Mouse (Mus musculus) CH12.LX (cell line): ENCODE measurements around the gene Tapt1. TPM values are rescaled to one million over a fixed set of nuclear protein-coding genes. Genes with fewer than 3 reads are reported as not detected.

Source experiments
- DNase-seq: peaks from one replicate; pipeline ENCODE4 v3.0.0-alpha.2; 2013; ENCODE audit errors: extremely low read depth
- H3K27ac ChIP-seq: 2 replicates; pipeline ENCODE4 v1.5.1; 2012; ENCODE audit warnings: low read depth, mild to moderate bottlenecking, control low read depth, moderate library complexity; ENCODE audit not compliant: insufficient read depth
- H3K27me3 ChIP-seq: replicated peaks from 2 replicates; pipeline ENCODE3; 2012; ENCODE audit warnings: inconsistent platforms
- H3K36me3 ChIP-seq, 2 experiments: replicated peaks in 1 of 2; 2 replicates each; pipeline versions ENCODE3 to v1.6.1; 2012; ENCODE audit warnings: inconsistent platforms in 1 of 2, low read length in 1 of 2, mild to moderate bottlenecking in 1 of 2, mixed read lengths in 1 of 2, moderate library complexity in 1 of 2; ENCODE audit not compliant: control insufficient read depth in 1 of 2, insufficient read depth in 1 of 2
- H3K4me1 ChIP-seq, 2 experiments: 2 replicates each; pipeline ENCODE4 v1.6.1; 2012; ENCODE audit warnings: inconsistent platforms in 1 of 2, moderate library complexity in 1 of 2; ENCODE audit not compliant: insufficient read depth in 2 of 2, control insufficient read depth in 1 of 2
- H3K4me2 ChIP-seq: 2 replicates; pipeline ENCODE4 v1.6.1; 2012; ENCODE audit warnings: low read depth, mild to moderate bottlenecking, control low read depth; ENCODE audit not compliant: poor library complexity, insufficient read depth, severe bottlenecking
- H3K4me3 ChIP-seq, 3 experiments: fragments of 150-350 bp in 1 of 3; sonication (generic) in 1 of 3; replicated peaks in 1 of 3; 2 replicates each; pipeline versions ENCODE3 to v1.5.1; 2011 to 2012; ENCODE audit warnings: low read depth in 2 of 3, low read length in 2 of 3, mild to moderate bottlenecking in 2 of 3, moderate library complexity in 2 of 3, control low read depth in 1 of 3, improper control_type of control experiment in 1 of 3, inconsistent platforms in 1 of 3, mixed read lengths in 1 of 3; ENCODE audit not compliant: poor library complexity in 1 of 3
- H3K79me2 ChIP-seq: replicated peaks from 2 replicates; pipeline ENCODE4 v1.6.1; 2012; ENCODE audit warnings: mild to moderate bottlenecking, moderate library complexity; ENCODE audit not compliant: control insufficient read depth, poor library complexity, insufficient read depth, severe bottlenecking; ENCODE audit errors: extremely low read depth
- H3K9ac ChIP-seq: 2 replicates; pipeline ENCODE4 v1.6.1; 2012; ENCODE audit warnings: low read depth, mild to moderate bottlenecking, control low read depth, moderate library complexity; ENCODE audit not compliant: insufficient read depth
- H3K9me3 ChIP-seq: replicated peaks from 2 replicates; pipeline ENCODE3; 2012; ENCODE audit warnings: low read length, inconsistent platforms, mixed read lengths
- CHD1 ChIP-seq: IDR thresholded peaks from 2 replicates; pipeline ENCODE4 v1.6.1; 2012; ENCODE audit warnings: low read depth, low read length, improper control_type of control experiment, inconsistent platforms
- CTCF ChIP-seq, 2 experiments: IDR thresholded peaks in 1 of 2; conservative IDR thresholded peaks in 1 of 2; 2 replicates each; pipeline ENCODE4 v1.5.1; 2011 to 2012; ENCODE audit warnings: low read depth in 2 of 2, low read length in 2 of 2, improper control_type of control experiment in 1 of 2, inconsistent platforms in 1 of 2, mild to moderate bottlenecking in 1 of 2, moderate library complexity in 1 of 2
- ELF1 ChIP-seq: IDR thresholded peaks from 2 replicates; pipeline ENCODE4 v1.6.1; 2014; ENCODE audit warnings: low read depth, mild to moderate bottlenecking, inconsistent platforms, low read length, improper control_type of control experiment
- EP300 ChIP-seq: IDR thresholded peaks from 2 replicates; pipeline ENCODE4 v1.6.1; 2011; ENCODE audit warnings: low read length, improper control_type of control experiment
- ETS1 ChIP-seq: conservative IDR thresholded peaks from 2 replicates; pipeline ENCODE4 v1.6.1; 2012; ENCODE audit warnings: low read depth, mild to moderate bottlenecking, inconsistent platforms, low read length, improper control_type of control experiment, moderate library complexity
- GABPA ChIP-seq: IDR thresholded peaks from 2 replicates; pipeline ENCODE4 v1.6.1; 2012; ENCODE audit warnings: low read depth, low read length, improper control_type of control experiment, inconsistent platforms; ENCODE audit not compliant: insufficient replicate concordance
- IRF4 ChIP-seq: IDR thresholded peaks from 2 replicates; pipeline ENCODE4 v1.6.1; 2014; ENCODE audit warnings: low read depth, mild to moderate bottlenecking, inconsistent platforms, low read length, improper control_type of control experiment
- MAZ ChIP-seq: IDR thresholded peaks from 2 replicates; pipeline ENCODE4 v1.6.1; 2012; ENCODE audit warnings: low read depth, mild to moderate bottlenecking, inconsistent platforms, low read length, improper control_type of control experiment, moderate library complexity
- MEF2A ChIP-seq: IDR thresholded peaks from 2 replicates; pipeline ENCODE4 v1.6.1; 2014; ENCODE audit warnings: low read depth, mild to moderate bottlenecking, inconsistent platforms, low read length, improper control_type of control experiment, borderline replicate concordance
- MXI1 ChIP-seq: IDR thresholded peaks from 2 replicates; pipeline ENCODE4 v1.6.1; 2011; ENCODE audit warnings: mild to moderate bottlenecking, low read depth, low read length, improper control_type of control experiment
- NELFE ChIP-seq: IDR thresholded peaks from 2 replicates; pipeline ENCODE4 v1.6.1; 2011; ENCODE audit warnings: low read depth, low read length, improper control_type of control experiment
- NRF1 ChIP-seq: IDR thresholded peaks from 2 replicates; pipeline ENCODE4 v1.6.1; 2014; ENCODE audit warnings: low read depth, mild to moderate bottlenecking, inconsistent platforms, low read length, improper control_type of control experiment, moderate library complexity
- PAX5 ChIP-seq: IDR thresholded peaks from 2 replicates; pipeline ENCODE4 v1.6.1; 2012; ENCODE audit warnings: low read length, inconsistent platforms, mixed read lengths
- POLR2A ChIP-seq: IDR thresholded peaks from 2 replicates; pipeline ENCODE4 v1.6.1; 2011; ENCODE audit warnings: low read depth, mild to moderate bottlenecking, improper control_type of control experiment, low read length
- POLR2AphosphoS2 ChIP-seq: IDR thresholded peaks from 2 replicates; pipeline ENCODE4 v1.6.1; 2011; ENCODE audit warnings: low read depth, low read length, improper control_type of control experiment
- RAD21 ChIP-seq: IDR thresholded peaks from 2 replicates; pipeline ENCODE4 v1.6.1; 2011; ENCODE audit warnings: low read depth, mild to moderate bottlenecking, low read length, improper control_type of control experiment, moderate library complexity
- RCOR1 ChIP-seq: conservative IDR thresholded peaks from 2 replicates; pipeline ENCODE4 v1.6.1; 2012; ENCODE audit warnings: low read depth, mild to moderate bottlenecking, inconsistent platforms, low read length, improper control_type of control experiment
- SIN3A ChIP-seq: IDR thresholded peaks from 2 replicates; pipeline ENCODE4 v1.6.1; 2012; ENCODE audit warnings: low read length, improper control_type of control experiment, inconsistent platforms
- SMC3 ChIP-seq: IDR thresholded peaks from 2 replicates; pipeline ENCODE4 v1.6.1; 2011; ENCODE audit warnings: low read depth, low read length, improper control_type of control experiment
- TBP ChIP-seq: conservative IDR thresholded peaks from 2 replicates; pipeline ENCODE4 v1.6.1; 2011; ENCODE audit warnings: low read depth, low read length, improper control_type of control experiment
- TCF12 ChIP-seq: IDR thresholded peaks from 2 replicates; pipeline ENCODE4 v1.6.1; 2014; ENCODE audit warnings: low read depth, mild to moderate bottlenecking, inconsistent platforms, low read length, improper control_type of control experiment
- UBTF ChIP-seq: IDR thresholded peaks from 2 replicates; pipeline ENCODE4 v1.6.1; 2012; ENCODE audit warnings: low read depth, mild to moderate bottlenecking, inconsistent platforms, low read length, improper control_type of control experiment, moderate library complexity
- USF1 ChIP-seq: IDR thresholded peaks from 2 replicates; pipeline ENCODE4 v1.6.1; 2014; ENCODE audit warnings: low read depth, mild to moderate bottlenecking, inconsistent platforms, low read length, improper control_type of control experiment
- USF2 ChIP-seq: conservative IDR thresholded peaks from 2 replicates; pipeline ENCODE4 v1.6.1; 2011; ENCODE audit warnings: low read depth, low read length, improper control_type of control experiment
- ZKSCAN1 ChIP-seq: IDR thresholded peaks from 2 replicates; pipeline ENCODE4 v1.6.1; 2012; ENCODE audit warnings: low read depth, inconsistent platforms, low read length, improper control_type of control experiment, borderline replicate concordance
- ZNF384 ChIP-seq: IDR thresholded peaks from 2 replicates; pipeline ENCODE4 v1.6.1; 2012; ENCODE audit warnings: low read depth, low read length, improper control_type of control experiment, inconsistent platforms
- dilution Hi-C: fragments of 300-500 bp; cut with MboI; formaldehyde crosslinking; loops from 2 replicates; pipeline ENCODE4 v1.14.3; 2020; ENCODE audit warnings: low sequenced_read_pairs; ENCODE audit not compliant: extremely low pct_unique_long_range_greater_than_20kb, extremely low pct_ligation_motif_present
- in situ Hi-C: fragments of 300-500 bp; cut with MboI; formaldehyde crosslinking; loops from 3 replicates; pipeline ENCODE4 v1.14.3; 2019; ENCODE audit warnings: low sequenced_read_pairs, low pct_ligation_motif_present, low pct_unique_long_range_greater_than_20kb, mixed read lengths
- polyA plus RNA-seq: library from polyadenylated mRNA; unstranded; fragments of >175 nt; gene quantifications from 2 replicates; pipeline ENCODE4 v1.2.1, GENCODE M21; 2012; ENCODE audit warnings: low read depth; ENCODE audit not compliant: insufficient read length
- total RNA-seq, 2 experiments: library from RNA; depleted of rRNA; stranded (reverse); fragments of 300-350 nt in 1 of 2; fragments of >200 nt in 1 of 2; gene quantifications; 2 replicates each; pipeline ENCODE4 v1.2.3; 2012 to 2014

The Tapt1 gene
- total and polyA plus RNA-seq, 3 experiments: 15.7 to 40.8 (median 33.5) TPM

DNA sequence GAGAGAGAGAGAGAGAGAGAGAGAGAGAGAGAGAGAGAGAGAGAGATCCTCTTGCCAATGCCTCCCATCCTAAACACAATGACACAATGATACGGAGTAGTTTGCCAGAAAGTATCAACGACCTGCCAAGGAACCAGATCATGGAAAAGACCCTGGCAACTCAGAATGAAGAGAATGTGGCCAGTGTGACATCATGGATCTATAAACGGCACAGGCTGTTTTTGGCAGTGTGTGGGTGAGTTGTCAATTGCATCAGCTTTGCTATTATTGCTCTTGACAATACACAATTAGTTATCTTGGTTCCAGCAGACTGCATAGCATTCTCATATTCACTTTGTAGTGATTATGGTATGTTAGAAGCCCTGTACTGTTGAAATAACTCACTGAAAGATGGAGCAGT lies 33.3 kb upstream of the Tapt1 start:
- Histone ChIP-seq H3K9me3 (no peaks in the 10 kb centered on the region), H3K36me3 (no peaks in the 10 kb centered on the region), H3K4me3 (no peak overlapping the region), H3K9ac (no peak overlapping the region), H3K4me1 (peaks cover 3 to 16% of the 10 kb centered on the region in 2 experiments; a peak in 3 of 4 replicates), H3K79me2 (no peaks in the 10 kb centered on the region), H3K27ac (no peak overlapping the region; the same call in 1 of the 2 replicates), H3K4me2 (no peak overlapping the region), H3K27me3 (no peaks in the 10 kb centered on the region)
- in situ Hi-C loops: loop anchor here (5.0 to 10.0 kb wide), 3 partner anchors 37 to 205 kb away; no protein-coding TSS in a partner anchor
- TF ChIP-seq PAX5 (no peak), MAZ (no peak), NRF1 (no peak), UBTF (no peak), MEF2A (peak; percentile 73; the same call in 1 of the 2 replicates), NELFE (no peak), USF1 (no peak)
- dilution Hi-C loops: no loop called here
- peak; percentile 30 for DNase-seq

DNA sequence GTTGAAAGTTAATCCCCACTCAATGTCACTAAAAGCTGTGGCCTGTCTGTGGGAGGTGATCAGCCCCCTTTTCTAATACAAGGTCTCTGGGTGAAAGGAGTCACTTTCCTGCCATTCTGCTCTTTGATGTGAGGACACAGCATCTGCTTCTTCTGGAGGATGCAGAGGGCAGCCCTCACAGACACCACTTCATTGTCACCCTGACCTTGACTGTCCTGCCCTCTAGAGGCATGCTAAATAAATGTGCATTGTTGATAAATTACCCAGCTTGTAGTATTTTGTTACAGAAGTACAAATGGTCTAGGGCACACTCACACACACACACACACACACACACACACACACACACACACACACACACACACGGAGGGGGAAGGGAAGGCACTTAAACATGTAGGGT lies 31.7 kb upstream of the Tapt1 start:
- DNase-seq: peak; percentile 46
- dilution Hi-C loops (no loop called here), in situ Hi-C loops (loop anchor here (5.0 to 10.0 kb wide), 3 partner anchors 36 to 203 kb away; no protein-coding TSS in a partner anchor)
- H3K27ac ChIP-seq: no peak overlapping the region
- no peaks in the 10 kb centered on the region for H3K79me2 ChIP-seq
- H3K4me3 ChIP-seq: no peak overlapping the region
- no peak overlapping the region for H3K9ac ChIP-seq
- no peaks in the 10 kb centered on the region for H3K27me3 ChIP-seq
- peaks cover 3 to 16% of the 10 kb centered on the region in 2 experiments; a peak in 3 of 4 replicates for H3K4me1 ChIP-seq
- H3K4me2 ChIP-seq: no peak overlapping the region
- TF ChIP-seq EP300 (no peak), MAZ (no peak), RCOR1 (no peak), POLR2A (no peak), TBP (no peak), CTCF (conservative IDR thresholded peaks at IDR 0.05 in 1 of 2, IDR thresholded peaks at IDR 0.05 in 1 of 2; ENCODE audit: low read depth in 2 of 2, low read length in 2 of 2) (peak in 1 of 2 experiments; percentile 75; a peak in 3 of 4 replicates), SMC3 (peak; percentile 66), MXI1 (no peak), MEF2A (no peak), GABPA (no peak), ETS1 (no peak), USF2 (no peak), IRF4 (no peak), CHD1 (no peak), USF1 (no peak), NRF1 (no peak), ELF1 (no peak), RAD21 (peak; percentile 77), PAX5 (no peak), NELFE (no peak), POLR2AphosphoS2 (no peak), SIN3A (no peak), TCF12 (no peak), ZNF384 (no peak), ZKSCAN1 (no peak)
- no peaks in the 10 kb centered on the region for H3K9me3 ChIP-seq
- no peaks in the 10 kb centered on the region for H3K36me3 ChIP-seq
